Mouse (Mus musculus): ENCODE results near the gene Olfr132. TPM values are rescaled to one million over a fixed set of nuclear protein-coding genes. Genes with fewer than 3 reads are reported as not detected.

The Olfr132 gene
- not detected in 2 replicates for polyA plus RNA-seq (2021; fragmentation: Nextera tagmentation)
- long read RNA-seq, experiment 1: 0 reads
- long read RNA-seq, experiment 2: 0 reads

DNA sequence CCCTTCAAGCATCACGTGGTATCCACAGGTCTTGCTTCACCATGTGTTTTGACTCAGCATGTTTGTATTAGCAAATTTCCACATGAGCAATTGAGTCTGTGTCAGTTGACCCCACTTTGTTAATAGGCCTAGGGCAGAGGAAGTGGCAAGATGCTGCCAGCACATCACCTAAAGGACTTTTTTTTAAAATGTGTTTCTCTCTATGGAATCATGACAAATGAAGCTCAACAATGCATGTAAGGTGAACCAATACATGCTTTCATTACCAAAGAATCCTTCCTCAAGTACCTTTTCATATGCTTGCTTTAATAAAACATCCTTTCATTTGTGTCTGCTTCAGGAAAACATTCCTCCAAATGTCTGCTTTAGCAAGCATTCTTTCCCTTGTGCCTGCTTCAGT, at the start of gene Olfr132:
Gene Olfr132 (minus strand): TSS at position 101 of the 400 bp plus-strand sequence.

DNA sequence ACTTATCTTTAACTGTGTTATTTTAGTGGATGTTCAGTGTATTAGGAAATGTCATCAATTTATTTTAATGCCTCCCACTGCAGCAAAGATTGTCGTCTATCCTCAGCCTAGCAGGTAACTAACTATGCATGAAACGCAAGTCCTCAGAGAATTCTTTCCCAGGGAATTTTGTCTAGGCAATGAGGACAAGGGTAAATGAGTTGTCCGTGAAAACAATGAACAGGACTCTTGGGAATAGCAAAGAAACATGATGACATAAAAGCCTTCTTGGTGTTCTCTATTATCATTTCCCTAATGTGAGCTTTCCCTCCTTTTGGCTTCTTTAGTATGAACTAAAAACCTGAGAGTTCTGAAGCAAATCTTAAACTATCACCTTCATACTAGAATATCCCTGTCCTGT, 36.8 kb upstream of the Olfr132 start, which contains the start of gene Olfr134:
Gene Olfr134 (plus strand): TSS at position 301 of the 400 bp plus-strand sequence.

DNA sequence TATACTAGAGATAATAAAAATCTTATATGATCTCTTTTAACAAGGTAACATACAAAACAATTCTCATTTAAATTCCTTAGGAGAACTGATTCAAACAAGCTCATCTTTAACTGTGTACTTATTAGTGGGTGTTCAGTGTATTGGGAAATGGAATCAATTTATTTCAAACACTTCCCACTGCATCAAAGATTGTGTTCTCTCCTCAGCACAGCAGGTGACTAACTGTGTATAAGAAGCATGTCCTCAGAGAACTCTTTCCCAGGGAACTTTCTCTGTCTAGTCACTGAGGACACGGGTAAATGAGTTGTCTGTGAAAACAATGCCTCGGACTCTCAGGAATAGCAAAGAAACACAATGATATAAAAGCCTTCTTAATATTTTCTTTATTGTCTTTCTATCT, 10.7 kb upstream of the Olfr132 start, which contains the start of gene Olfr133:
Gene Olfr133 (plus strand): TSS at position 301 of the 400 bp plus-strand sequence.

DNA sequence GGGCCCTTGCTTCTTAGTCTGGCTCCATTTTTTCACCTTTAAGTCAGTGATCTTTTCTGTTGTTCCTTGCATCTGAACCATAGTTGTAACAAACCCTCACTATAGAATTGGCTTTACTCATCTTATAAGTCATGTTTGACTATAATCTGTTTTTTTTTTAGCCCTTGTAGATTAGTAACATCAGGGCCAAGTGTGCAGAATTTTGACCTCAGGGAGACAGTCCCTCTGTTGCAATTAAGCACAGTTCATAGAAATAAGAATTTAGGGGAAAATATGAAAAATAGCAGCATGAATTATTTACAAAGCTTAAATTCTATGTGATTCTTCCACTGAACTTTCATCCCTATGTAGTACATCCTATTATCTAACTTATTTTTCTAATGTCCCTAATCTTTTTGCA, 45.7 kb downstream of the Olfr132 start, which contains the start of gene Olfr131:
Gene Olfr131 (minus strand): TSS at position 101 of the 400 bp plus-strand sequence.

Other genes starting within 250 kb of the Olfr132 start
- gene Olfr127, start 234.1 kb downstream of the Olfr132 start, polyA plus RNA-seq (2021; fragmentation: Nextera tagmentation): not detected in 2 replicates
- not detected in 2 replicates for gene Olfr128, start 214.0 kb downstream of the Olfr132 start, polyA plus RNA-seq (2021; fragmentation: Nextera tagmentation)
- gene Olfr761, start 181.4 kb downstream of the Olfr132 start, polyA plus RNA-seq (2021; fragmentation: Nextera tagmentation): not detected in 2 replicates
- not detected in 2 replicates for gene Olfr129, start 74.4 kb downstream of the Olfr132 start, polyA plus RNA-seq (2021; fragmentation: Nextera tagmentation)
- gene Olfr130, start 70.6 kb downstream of the Olfr132 start, polyA plus RNA-seq (2021; fragmentation: Nextera tagmentation): not detected in 2 replicates
- gene Olfr131, start 45.8 kb downstream of the Olfr132 start, polyA plus RNA-seq (2021; fragmentation: Nextera tagmentation): not detected in 2 replicates
- gene Olfr133, start 10.8 kb upstream of the Olfr132 start, polyA plus RNA-seq (2021; fragmentation: Nextera tagmentation): not detected in 2 replicates
- not detected in 2 replicates for gene Olfr134, start 36.9 kb upstream of the Olfr132 start, polyA plus RNA-seq (2021; fragmentation: Nextera tagmentation)
- not detected in 2 replicates for gene Olfr135, start 69.8 kb upstream of the Olfr132 start, polyA plus RNA-seq (2021; fragmentation: Nextera tagmentation)
- not detected in 2 replicates for gene Olfr138, start 126.5 kb upstream of the Olfr132 start, polyA plus RNA-seq (2021; fragmentation: Nextera tagmentation)
- not detected in 2 replicates for gene Olfr137, start 173.0 kb upstream of the Olfr132 start, polyA plus RNA-seq (2021; fragmentation: Nextera tagmentation)
- not detected in 2 replicates for gene Olfr136, start 195.3 kb upstream of the Olfr132 start, polyA plus RNA-seq (2021; fragmentation: Nextera tagmentation)

Measured in left cerebral cortex, adult 6 months (tissue).